Mouse (Mus musculus): ENCODE measurements at regions not wholly inside any gene's neighbourhood (a gene's known extent, or its start where the extent isn't known, plus 50 kb on each side); places are given as distances from the start of the nearest gene placed in this dataset.

DNA sequence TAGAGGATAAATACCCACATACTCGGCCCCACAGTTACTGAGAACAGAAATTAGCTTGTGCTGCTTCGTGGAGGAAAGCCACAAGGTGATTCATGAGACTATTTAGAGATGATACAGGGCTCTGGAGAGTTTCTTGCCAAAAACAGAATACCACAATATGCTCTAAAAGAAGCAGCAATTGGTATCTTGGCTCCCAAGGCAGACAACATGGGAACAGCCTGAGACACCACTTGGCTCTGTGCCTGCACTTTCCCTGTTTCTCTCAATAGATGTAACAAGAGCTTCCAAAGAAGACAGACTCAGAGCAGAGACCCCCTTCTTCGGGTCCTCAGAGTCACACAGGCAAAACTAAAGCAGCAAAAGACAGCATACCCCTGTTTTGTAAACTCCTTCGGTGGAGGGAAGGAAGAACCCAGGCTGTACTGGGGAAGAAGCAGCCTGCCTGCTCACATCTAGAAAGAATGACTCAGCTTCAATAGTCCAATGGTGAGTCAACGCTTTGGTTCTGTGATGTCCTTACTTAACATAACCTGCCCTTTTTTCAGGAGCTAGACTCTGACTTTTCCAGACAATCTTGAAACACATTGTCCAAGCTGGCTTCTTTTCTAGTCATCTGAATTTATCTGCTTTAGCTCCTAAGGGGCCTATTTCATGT, 132.1 kb upstream of the Dap start:
- TF ChIP-seq POLR2A (IDR thresholded peaks at IDR 0.05; ENCODE audit: insufficient read depth, low read depth, low read length), result no peak
- no peak for TF ChIP-seq EP300 (IDR thresholded peaks at IDR 0.05; ENCODE audit: insufficient read depth, low read depth, low read length)
- TF ChIP-seq CTCF (IDR thresholded peaks at IDR 0.05), result no peak
